Mouse (Mus musculus) ES-Bruce4 (cell line): ENCODE data around the gene Col12a1. TPM values are rescaled to one million over a fixed set of nuclear protein-coding genes. Genes with fewer than 3 reads are reported as not detected.

Source experiments
- H3K27ac ChIP-seq: 2 replicates; pipeline ENCODE4 v1.5.1; 2012; ENCODE audit warnings: low read length, inconsistent platforms; ENCODE audit not compliant: insufficient read depth
- H3K27me3 ChIP-seq: 2 replicates; pipeline ENCODE4 v1.6.1; 2012; ENCODE audit warnings: mild to moderate bottlenecking, low read length, inconsistent platforms; ENCODE audit not compliant: control insufficient read depth, poor library complexity, insufficient read depth, severe bottlenecking
- H3K36me3 ChIP-seq: 2 replicates; pipeline ENCODE4 v1.6.1; 2012; ENCODE audit warnings: inconsistent platforms, mild to moderate bottlenecking, low read length, moderate library complexity; ENCODE audit not compliant: control insufficient read depth, poor library complexity, insufficient read depth, severe bottlenecking
- H3K4me1 ChIP-seq: one replicate; pipeline ENCODE4 v1.8.1; 2011; ENCODE audit warnings: low read length; ENCODE audit not compliant: control insufficient read depth, insufficient read depth
- H3K4me3 ChIP-seq: 2 replicates; pipeline ENCODE4 v1.5.1; 2011; ENCODE audit warnings: low read depth, mild to moderate bottlenecking, low read length
- H3K9ac ChIP-seq: 2 replicates; pipeline ENCODE4 v1.6.1; 2012; ENCODE audit warnings: low read depth, mild to moderate bottlenecking, inconsistent platforms; ENCODE audit not compliant: poor library complexity, severe bottlenecking
- H3K9me3 ChIP-seq: replicated peaks from 2 replicates; pipeline ENCODE4 v1.6.1; 2012; ENCODE audit warnings: mild to moderate bottlenecking, low read length, inconsistent platforms; ENCODE audit not compliant: control insufficient read depth, poor library complexity, insufficient read depth, severe bottlenecking
- CTCF ChIP-seq: IDR thresholded peaks from one replicate; pipeline ENCODE4 v1.8.1; 2011; ENCODE audit warnings: low read depth, low read length
- EP300 ChIP-seq: IDR thresholded peaks from 2 replicates; pipeline ENCODE4 v1.6.1; 2011; ENCODE audit warnings: low read depth, low read length; ENCODE audit not compliant: insufficient read depth
- POLR2A ChIP-seq: IDR thresholded peaks from one replicate; pipeline ENCODE4 v1.8.1; 2011; ENCODE audit warnings: low read length; ENCODE audit not compliant: insufficient read depth
- polyA plus RNA-seq: library from polyadenylated mRNA; stranded (reverse); fragments of >200 nt; gene quantifications from 2 replicates; pipeline ENCODE4 v1.2.4, GENCODE M21; 2011; ENCODE audit warnings: low read depth; ENCODE audit not compliant: missing spikeins, insufficient read depth, insufficient read length

Col12a1 gene
- polyA plus RNA-seq: 3.3 and 4.4 TPM in 2 replicates

- Histone ChIP-seq H3K9ac (peak within 1 kb of the TSS; percentile 54), H3K36me3 (no peaks in the 10 kb centered on the region), H3K27me3 (peaks cover 14% of the 10 kb centered on the region), H3K9me3 (no peaks in the 10 kb centered on the region), H3K4me3 (peak within 1 kb of the TSS; percentile 74), H3K27ac (no peak within 1 kb of the TSS), H3K4me1 (no peaks in the 10 kb centered on the region)
- TF ChIP-seq EP300: no peak
- TF ChIP-seq CTCF: no peak
- TF ChIP-seq POLR2A: no peak
Observed at GRCm38 (mm10) chr9:79718481-79719370, at the start of gene Col12a1. Gene Col12a1, minus strand, starts transcription at chr9:79718831.

GRCm38 (mm10) chr9:79766991-79767545, 48.4 kb upstream of the Col12a1 start:
- no peak overlapping the region for H3K27ac ChIP-seq

GRCm38 (mm10) chr9:79765329-79765728, 46.7 kb upstream of the Col12a1 start:
- TF ChIP-seq CTCF: no peak
- TF ChIP-seq POLR2A: no peak
- no peak for TF ChIP-seq EP300
- Histone ChIP-seq H3K27me3 (no peaks in the 10 kb centered on the region), H3K4me1 (no peaks in the 10 kb centered on the region), H3K36me3 (no peaks in the 10 kb centered on the region), H3K9me3 (no peaks in the 10 kb centered on the region), H3K4me3 (no peak overlapping the region), H3K27ac (no peak overlapping the region), H3K9ac (no peak overlapping the region)

More at GRCm38 (mm10) chr9:79766991-79767545, 48.4 kb upstream of the Col12a1 start:
- H3K4me3 ChIP-seq: no peak overlapping the region
- H3K27me3 ChIP-seq: no peaks in the 10 kb centered on the region
- H3K36me3 ChIP-seq: no peaks in the 10 kb centered on the region
- H3K9me3 ChIP-seq: no peaks in the 10 kb centered on the region
- H3K9ac ChIP-seq: no peak overlapping the region
- TF ChIP-seq EP300 (no peak), CTCF (no peak)
- H3K4me1 ChIP-seq: no peaks in the 10 kb centered on the region

- Histone ChIP-seq H3K27me3 (no peaks in the 10 kb centered on the region), H3K27ac (no peak overlapping the region), H3K4me3 (no peak overlapping the region), H3K9me3 (no peaks in the 10 kb centered on the region), H3K36me3 (peaks cover 9% of the 10 kb centered on the region), H3K9ac (no peak overlapping the region), H3K4me1 (peaks cover 1% of the 10 kb centered on the region)
- no peak for TF ChIP-seq EP300
- TF ChIP-seq POLR2A: no peak
- no peak for TF ChIP-seq CTCF
Observed at GRCm38 (mm10) chr9:79762519-79762918, 43.9 kb upstream of the Col12a1 start.

GRCm38 (mm10) chr9:79760076-79760475, 41.4 kb upstream of the Col12a1 start:
- H3K27ac ChIP-seq: peak overlapping the region; percentile 14; the same call in 1 of the 2 replicates
- peaks cover 2% of the 10 kb centered on the region for H3K4me1 ChIP-seq
- no peaks in the 10 kb centered on the region for H3K27me3 ChIP-seq
- H3K9ac ChIP-seq: peak overlapping the region; percentile 55
- H3K9me3 ChIP-seq: no peaks in the 10 kb centered on the region
- peaks cover 26% of the 10 kb centered on the region for H3K36me3 ChIP-seq
- peak overlapping the region; percentile 77 for H3K4me3 ChIP-seq
- TF ChIP-seq CTCF: no peak
- no peak for TF ChIP-seq POLR2A
- TF ChIP-seq EP300: no peak
